Mouse (Mus musculus) ES-E14 (cell line): Measurements from ENCODE around the gene Larp4b.

Experiments
- CHD2 ChIP-seq: IDR thresholded peaks from 2 replicates; pipeline ENCODE4 v1.6.1; 2014; ENCODE audit warnings: mild to moderate bottlenecking, low read depth, low read length, inconsistent platforms
- HCFC1 ChIP-seq: IDR thresholded peaks from 2 replicates; pipeline ENCODE4 v1.6.1; 2012; ENCODE audit warnings: low read length, inconsistent platforms, borderline replicate concordance; ENCODE audit not compliant: insufficient read depth
- MAFK ChIP-seq: IDR thresholded peaks from 2 replicates; pipeline ENCODE4 v1.6.1; 2014; ENCODE audit warnings: mild to moderate bottlenecking, low read depth, low read length, inconsistent platforms; ENCODE audit not compliant: insufficient read depth
- ZC3H11A ChIP-seq: IDR thresholded peaks from 2 replicates; pipeline ENCODE4 v1.6.1; 2012; ENCODE audit warnings: low read depth, mild to moderate bottlenecking, inconsistent platforms, low read length, borderline replicate concordance
- ZNF384 ChIP-seq: IDR thresholded peaks from 2 replicates; pipeline ENCODE4 v1.6.1; 2012; ENCODE audit warnings: low read depth, low read length, inconsistent platforms

- TF ChIP-seq MAFK: no peak
- no peak for TF ChIP-seq ZNF384
- no peak for TF ChIP-seq HCFC1
- no peak for TF ChIP-seq ZC3H11A
- no peak for TF ChIP-seq CHD2
Observed at GRCm38 (mm10) chr13:9187566-9188530, 94.2 kb downstream of the Larp4b start.
